Mouse (Mus musculus) bone marrow, adult 2 months (tissue): ENCODE measurements around the gene Vill. TPM values are rescaled to one million over a fixed set of nuclear protein-coding genes. Genes with fewer than 3 reads are reported as not detected.

Source experiments
- H3K27ac ChIP-seq: fragments of 200-500 bp; 2 replicates; pipeline ENCODE4 v1.5.1; 2012; ENCODE audit warnings: low read depth, mild to moderate bottlenecking, control low read depth, inconsistent platforms, low read length; ENCODE audit not compliant: control insufficient read depth, poor library complexity, insufficient read depth
- H3K4me1 ChIP-seq: fragments of 200-500 bp; 2 replicates; pipeline ENCODE4 v1.6.1; 2011; ENCODE audit warnings: low read length; ENCODE audit not compliant: control insufficient read depth, insufficient read depth
- H3K4me3 ChIP-seq: fragments of 200-500 bp; replicated peaks from 2 replicates; pipeline ENCODE3; 2011; ENCODE audit warnings: mild to moderate bottlenecking, low read depth, low read length, control low read depth; ENCODE audit not compliant: control insufficient read depth
- CTCF ChIP-seq: fragments of 200-500 bp; IDR thresholded peaks from 2 replicates; pipeline ENCODE4 v1.5.1; 2011; ENCODE audit warnings: low read length, control low read depth; ENCODE audit not compliant: control insufficient read depth, insufficient read depth
- POLR2A ChIP-seq: fragments of 200-500 bp; IDR thresholded peaks from 2 replicates; pipeline ENCODE4 v1.6.1; 2011; ENCODE audit warnings: low read depth, mild to moderate bottlenecking, control low read depth, low read length, borderline replicate concordance; ENCODE audit not compliant: control insufficient read depth
- WGBS: fragments of 180-500 bp; shearing (Covaris S2); methylation state at CpG from one replicate; pipeline ENCODE4 v1.1.7; 2018; 5-methylcytosine and 5-hydroxymethylcytosine counted together
- polyA plus RNA-seq: library from polyadenylated mRNA; stranded (reverse); fragments of >200 nt; gene quantifications from 2 replicates; pipeline ENCODE4 v1.2.4, GENCODE M21; 2011; ENCODE audit warnings: low replicate concordance; ENCODE audit not compliant: missing spikeins, insufficient read depth, insufficient read length

Vill gene
- polyA plus RNA-seq, 1 experiment, result 35.2 TPM

DNA sequence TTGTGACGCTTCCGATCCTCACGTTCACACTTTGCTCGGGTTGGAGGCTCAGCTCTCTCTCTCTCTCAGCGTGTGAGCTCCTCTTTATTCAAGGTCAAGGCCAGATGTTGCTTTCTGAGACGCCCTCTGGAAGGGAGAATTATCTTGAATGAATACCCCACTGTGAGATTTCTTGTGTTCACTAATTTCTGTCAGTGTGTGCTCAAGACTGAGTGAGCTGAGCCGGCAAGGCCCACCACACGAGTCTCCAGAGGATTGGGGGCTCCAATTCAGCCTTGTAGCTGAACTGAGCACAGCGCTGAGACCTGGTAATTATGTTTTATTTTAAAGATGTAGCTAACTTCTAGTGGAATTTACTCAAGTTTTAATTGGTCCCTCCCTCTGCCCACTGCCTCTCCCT, 20.0 kb upstream of the Vill start:
- Histone ChIP-seq H3K4me3 (no peak overlapping the region), H3K4me1 (peaks cover 2% of the 10 kb centered on the region; the same call in 1 of the 2 replicates), H3K27ac (no peak overlapping the region)
- WGBS, result 86% methylated on average over 9 of the region's 9 CpGs
- TF ChIP-seq CTCF (no peak), POLR2A (no peak)

DNA sequence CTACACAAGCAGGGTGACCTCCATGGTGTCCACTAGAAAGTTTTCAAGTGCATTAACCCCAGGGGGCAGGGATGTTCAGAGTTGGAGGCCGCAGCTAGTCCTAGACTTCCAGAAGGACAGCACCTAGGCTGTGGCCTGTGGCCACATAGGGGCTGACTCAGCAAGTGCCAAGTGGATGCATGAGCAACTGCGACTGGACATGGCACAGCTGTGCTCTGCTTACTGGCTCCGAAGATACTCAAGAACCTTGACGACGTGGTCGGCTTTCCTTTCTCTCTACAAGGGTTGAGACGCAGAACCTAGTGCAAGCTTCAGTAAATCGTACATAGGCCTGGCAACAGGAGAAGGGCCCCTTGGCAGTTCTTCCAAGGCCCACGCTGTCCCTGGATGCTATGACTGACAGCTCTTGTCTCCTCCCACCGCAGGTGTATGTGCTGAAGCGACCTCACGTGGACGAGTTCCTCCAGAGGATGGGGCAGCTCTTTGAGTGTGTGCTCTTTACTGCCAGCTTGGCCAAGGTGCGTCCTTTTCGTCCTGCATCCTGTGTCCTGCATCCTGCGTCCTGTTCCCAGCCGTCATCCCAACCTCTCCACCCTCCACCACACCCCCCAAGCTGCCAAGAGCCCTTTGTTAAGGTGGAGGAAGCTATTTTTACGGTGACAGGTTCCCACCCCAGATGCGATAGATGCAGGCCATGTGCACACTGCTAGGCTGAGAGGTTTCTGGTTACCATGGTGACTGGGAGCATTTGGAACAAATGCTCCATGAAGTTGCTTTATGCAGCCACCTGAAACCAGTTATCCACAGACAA, 19.3 kb upstream of the Vill start:
- TF ChIP-seq POLR2A (no peak), CTCF (no peak)
- peaks cover 2% of the 10 kb centered on the region; the same call in 1 of the 2 replicates for H3K4me1 ChIP-seq
- no peak overlapping the region for H3K27ac ChIP-seq
- WGBS, result 89% methylated on average over 19 of the region's 19 CpGs
- no peak overlapping the region for H3K4me3 ChIP-seq

DNA sequence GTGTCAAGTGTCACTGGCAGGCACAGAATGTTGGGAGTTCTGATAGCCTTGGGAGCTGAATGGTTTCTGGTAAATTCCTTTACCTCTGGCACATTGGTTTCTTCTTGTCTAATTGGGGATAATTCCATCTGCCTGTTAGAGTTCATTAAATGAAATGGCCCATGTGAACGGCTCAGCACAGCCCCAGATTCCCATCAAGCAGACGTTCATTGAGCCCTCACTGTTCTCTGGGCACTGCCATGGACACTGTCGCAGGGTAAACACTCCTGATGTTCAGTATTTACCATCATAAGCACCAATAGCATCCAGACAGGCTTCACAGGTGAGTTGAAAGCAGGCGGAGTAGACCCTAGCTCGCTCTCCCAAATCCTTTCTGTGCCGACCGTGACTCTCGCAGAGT, 18.5 kb upstream of the Vill start:
- 85% methylated on average over 8 of the region's 8 CpGs for WGBS
- Histone ChIP-seq H3K4me1 (no peaks in the 10 kb centered on the region), H3K27ac (no peak overlapping the region), H3K4me3 (no peak overlapping the region)
- TF ChIP-seq CTCF (no peak), POLR2A (no peak)

DNA sequence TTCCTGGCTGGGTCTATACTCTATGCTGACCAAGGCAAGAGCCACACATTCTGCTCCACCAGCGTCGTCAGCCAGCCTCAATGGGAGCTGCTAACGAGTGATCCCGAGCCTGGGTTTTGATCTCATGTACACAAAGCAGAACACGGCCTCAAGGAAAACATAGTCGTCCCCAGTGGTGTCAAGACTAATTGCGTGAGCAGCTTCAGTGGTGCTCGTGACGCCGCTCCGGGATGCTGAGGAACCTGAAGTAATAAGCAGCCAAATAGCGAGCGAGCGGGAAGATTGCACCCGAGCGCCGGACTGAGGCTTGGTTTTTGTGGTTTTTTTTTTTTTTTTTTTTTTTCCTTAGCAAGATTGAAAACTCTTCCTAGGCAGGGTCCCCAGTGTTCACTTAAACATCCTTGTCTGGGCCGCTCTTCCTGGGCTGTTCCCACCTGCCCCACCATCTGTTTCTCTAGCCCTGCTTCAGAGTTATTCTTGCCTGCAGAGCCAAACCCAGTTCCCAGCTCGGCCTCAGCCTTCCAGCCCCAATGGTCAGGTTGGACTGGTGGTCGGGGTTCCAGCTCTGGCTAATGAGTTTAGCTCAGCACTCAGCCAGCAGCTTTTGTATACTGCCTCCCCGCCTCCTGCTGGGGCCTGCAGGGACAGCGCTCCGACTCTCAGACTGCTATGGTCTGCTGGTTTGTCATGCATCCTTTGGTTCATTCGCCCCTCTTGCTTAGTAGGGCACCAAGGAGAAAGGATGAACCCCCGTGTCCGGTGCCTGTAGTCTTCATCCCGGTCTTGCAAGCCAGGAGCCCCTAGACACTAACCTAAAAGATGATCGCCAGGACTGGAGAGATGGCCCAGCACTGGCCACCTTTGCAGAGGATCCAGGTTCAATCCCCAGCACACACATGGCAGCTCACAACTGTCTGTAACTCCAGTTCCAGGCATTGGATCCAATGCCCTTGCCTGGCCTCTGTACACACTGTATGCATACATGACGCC, 17.6 kb upstream of the Vill start:
- WGBS, result 71% methylated on average over 29 of the region's 29 CpGs
- no peak for TF ChIP-seq POLR2A
- TF ChIP-seq CTCF, result no peak
- H3K27ac ChIP-seq, result no peak overlapping the region
- H3K4me3 ChIP-seq, result no peak overlapping the region
- H3K4me1 ChIP-seq, result no peaks in the 10 kb centered on the region

DNA sequence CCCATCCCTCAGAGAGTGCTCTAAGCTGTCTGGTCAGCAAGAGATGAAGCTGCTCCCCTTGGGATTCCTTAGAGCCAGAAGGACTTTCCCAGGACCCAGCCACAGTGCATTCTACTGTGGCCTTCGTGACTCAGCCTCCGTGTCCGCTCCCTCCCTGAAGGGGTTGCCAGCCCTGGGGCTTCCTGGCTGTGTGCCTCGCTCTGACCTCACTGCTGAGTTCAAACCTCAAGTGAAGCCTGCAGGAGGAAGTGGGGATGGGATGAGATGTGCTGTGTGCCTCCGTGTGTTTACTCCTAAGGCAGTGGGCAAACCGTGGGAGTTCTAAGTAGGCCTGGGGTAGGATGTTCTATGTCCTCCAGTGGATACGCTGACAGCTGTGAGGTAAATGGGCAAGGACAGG, 16.7 kb upstream of the Vill start:
- Histone ChIP-seq H3K4me3 (no peak overlapping the region), H3K4me1 (no peaks in the 10 kb centered on the region), H3K27ac (no peak overlapping the region)
- no peak for TF ChIP-seq CTCF
- no peak for TF ChIP-seq POLR2A
- WGBS, result 19% methylated on average over 7 of the region's 7 CpGs

DNA sequence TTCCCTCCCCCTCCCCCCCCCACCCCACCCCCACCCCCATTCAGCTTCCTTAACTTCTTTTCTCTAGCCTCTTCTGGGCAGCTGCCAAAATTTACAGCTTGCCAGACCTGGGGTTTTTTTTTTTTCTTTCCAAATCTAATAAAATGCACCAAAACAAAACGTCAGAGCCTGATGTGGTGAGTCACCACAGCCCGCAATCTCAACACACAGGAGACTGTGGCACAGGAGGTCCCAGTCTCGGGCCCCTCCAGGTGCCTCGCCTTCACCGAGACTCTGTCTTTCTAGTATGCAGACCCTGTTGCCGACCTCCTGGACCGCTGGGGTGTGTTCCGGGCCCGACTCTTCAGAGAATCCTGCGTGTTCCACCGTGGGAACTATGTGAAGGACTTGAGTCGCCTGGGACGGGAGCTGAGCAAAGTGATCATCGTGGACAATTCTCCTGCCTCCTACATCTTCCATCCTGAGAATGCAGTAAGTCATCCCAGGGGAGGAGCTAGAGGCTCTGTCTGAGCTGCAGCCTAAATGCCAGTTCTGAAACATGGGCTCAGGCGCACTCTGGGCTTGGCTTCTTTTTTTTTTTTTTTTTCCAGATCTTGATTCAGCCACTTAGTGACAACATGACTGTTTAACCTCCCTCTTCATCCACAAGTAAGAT, 15.4 kb upstream of the Vill start:
- H3K27ac ChIP-seq, result no peak overlapping the region
- no peaks in the 10 kb centered on the region for H3K4me1 ChIP-seq
- WGBS, result 61% methylated on average over 15 of the region's 15 CpGs
- H3K4me3 ChIP-seq, result no peak overlapping the region
- TF ChIP-seq CTCF (no peak), POLR2A (no peak)

DNA sequence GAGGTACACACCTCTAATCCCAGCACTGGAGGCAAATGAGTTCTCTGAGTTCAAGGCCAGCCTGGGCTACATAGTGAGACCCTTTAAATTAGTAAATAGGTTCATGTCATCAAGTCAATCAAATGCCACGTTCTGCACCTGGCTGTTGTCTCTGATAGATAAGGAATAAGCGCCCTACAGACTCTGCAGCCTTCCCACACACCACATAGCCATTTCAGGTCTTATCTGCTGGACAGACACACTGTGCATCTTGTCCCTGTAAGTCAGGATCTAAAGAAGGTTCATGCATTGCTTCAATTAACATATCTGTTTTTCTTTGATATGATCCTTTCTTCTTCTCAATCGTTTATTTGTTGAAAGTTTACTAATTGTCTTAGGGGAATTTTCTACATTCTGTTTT, 14.0 kb upstream of the Vill start:
- no peak for TF ChIP-seq CTCF
- TF ChIP-seq POLR2A, result no peak
- WGBS, result 60% methylated on average over 3 of the region's 3 CpGs
- H3K4me1 ChIP-seq, result no peaks in the 10 kb centered on the region
- no peak overlapping the region for H3K27ac ChIP-seq
- no peak overlapping the region for H3K4me3 ChIP-seq

DNA sequence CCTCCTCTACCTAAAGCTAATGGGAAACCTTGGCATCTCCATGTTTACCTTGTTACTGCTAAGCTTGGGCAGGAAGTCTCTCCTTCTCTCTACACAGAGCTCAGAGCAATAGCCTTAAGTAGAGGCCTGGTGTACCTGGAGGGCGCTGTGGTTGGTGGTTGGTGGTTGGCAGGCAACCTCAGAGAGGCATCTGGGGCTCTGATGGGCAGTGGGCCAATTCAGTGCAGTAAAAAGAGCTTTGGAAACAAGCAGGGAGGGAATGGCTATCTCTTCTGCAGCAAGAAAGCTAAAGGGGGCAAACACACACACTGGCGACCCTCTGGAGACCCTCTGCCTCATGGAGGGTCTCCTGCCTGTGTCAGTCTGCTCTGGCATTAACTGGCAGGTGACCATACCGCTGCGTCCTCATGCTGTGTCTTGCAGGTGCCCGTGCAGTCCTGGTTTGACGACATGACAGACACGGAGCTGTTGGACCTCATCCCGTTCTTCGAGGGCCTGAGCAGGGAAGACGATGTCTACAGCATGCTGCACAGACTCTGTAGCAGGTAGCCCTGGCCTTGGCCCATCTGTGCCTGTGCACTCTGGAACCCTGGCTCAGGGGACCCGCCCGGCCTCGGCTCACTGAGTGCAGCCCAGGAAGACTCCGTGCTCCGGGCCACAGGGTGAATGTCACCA, 12.3 kb upstream of the Vill start:
- 84% methylated on average over 15 of the region's 15 CpGs for WGBS
- H3K4me3 ChIP-seq, result no peak overlapping the region
- H3K27ac ChIP-seq, result no peak overlapping the region
- no peaks in the 10 kb centered on the region for H3K4me1 ChIP-seq
- no peak for TF ChIP-seq CTCF
- no peak for TF ChIP-seq POLR2A
